Mouse (Mus musculus): ENCODE data around the gene Ccdc158.

The Ccdc158 gene

DNA sequence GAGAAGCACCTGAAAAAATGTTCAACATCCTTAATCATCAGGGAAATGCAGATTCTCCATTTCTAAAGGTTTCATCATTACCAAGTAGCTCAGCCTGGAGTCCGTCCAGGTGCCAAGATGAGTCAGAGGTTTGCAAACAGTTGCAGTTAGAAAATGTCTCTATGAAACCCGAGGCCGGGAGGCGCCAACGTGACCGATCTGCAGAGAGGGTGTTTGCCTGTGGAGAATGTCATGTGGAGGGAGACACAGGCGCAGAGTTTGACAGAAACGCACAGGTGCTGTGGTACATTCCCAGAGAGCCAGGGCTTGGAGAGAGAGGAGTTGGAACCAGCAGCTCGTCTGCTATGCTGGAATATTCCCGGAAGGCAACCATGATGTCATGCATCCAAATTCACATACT, 76.0 kb downstream of the Ccdc158 start:
- peak; percentile 79 for DNase-seq (ENCODE audit: low read depth)

GRCm38 (mm10) chr5:92596865-92597264, 78.2 kb downstream of the Ccdc158 start:
- no peak for DNase-seq (ENCODE audit: low read depth)

GRCm38 (mm10) chr5:92595026-92595425, 80.0 kb downstream of the Ccdc158 start:
- DNase-seq (ENCODE audit: low read depth): no peak

DNA sequence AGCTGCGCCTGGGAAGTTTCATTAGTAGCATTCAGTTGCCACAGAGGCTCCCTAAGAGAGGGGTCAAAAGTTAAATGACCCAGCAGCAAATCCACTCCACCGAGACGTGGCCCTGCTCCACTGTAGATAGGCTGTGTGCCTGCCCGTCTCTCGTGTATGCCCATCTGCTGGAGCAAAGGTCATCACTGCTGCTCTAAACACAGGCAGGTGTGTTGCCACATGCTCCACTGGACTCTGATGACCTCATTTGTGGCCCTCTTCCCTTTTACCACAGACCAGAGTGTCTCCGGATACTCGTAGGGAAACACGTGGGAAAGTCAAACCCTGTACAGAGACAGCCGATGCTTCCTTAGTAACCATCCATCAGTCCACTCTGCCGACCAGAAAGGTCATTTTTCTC, 89.1 kb downstream of the Ccdc158 start:
- DNase-seq (ENCODE audit: low read depth): no peak

- no peak for DNase-seq (ENCODE audit: low read depth)
Measured at GRCm38 (mm10) chr5:92579559-92579958, 95.5 kb downstream of the Ccdc158 start.

DNA sequence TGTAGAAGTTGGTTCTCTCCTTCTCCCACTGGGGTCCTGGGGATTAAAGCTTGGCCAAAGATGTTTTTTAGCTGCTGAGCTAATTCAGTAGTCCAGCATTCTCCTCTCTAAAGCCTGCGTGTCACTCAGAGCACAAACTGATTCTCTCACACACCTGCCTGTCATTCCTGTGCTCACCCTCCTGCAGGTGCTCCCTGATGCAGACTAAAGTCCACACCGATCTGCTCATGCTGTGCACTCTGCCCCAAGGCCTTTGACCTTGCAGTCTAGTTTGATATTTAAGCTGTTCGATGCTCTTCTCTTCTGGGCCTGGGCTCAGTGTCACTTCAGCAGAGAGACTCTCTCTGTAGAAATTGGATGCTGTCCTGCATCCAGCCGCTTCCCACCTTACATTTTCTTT, 103.8 kb downstream of the Ccdc158 start:
- no peak for DNase-seq (ENCODE audit: low read depth)

GRCm38 (mm10) chr5:92562002-92562401, 113.1 kb downstream of the Ccdc158 start:
- no peak for DNase-seq (ENCODE audit: low read depth)

DNA sequence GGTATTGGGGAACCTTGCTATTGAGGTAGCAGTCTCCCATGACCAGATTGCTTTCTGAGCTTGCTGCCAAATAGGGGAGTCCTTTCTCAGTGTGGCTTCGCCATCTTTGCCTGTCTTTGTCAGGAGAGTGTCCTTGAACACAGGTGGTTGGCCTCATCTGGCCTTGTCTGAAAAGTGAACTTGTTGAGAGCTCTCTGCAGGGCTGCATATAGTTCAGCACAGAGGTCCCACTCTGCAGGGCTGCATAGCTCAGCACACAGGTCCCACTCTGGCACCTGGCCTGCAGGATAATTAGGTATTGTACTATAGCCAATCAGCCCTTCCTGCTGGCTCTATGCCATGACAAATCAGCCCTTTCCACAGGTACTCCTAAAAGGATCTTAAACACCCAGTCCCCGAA, 114.9 kb downstream of the Ccdc158 start:
- no peak for DNase-seq (ENCODE audit: low read depth)

All from NIH3T3 (cell line).